Mouse (Mus musculus) Muller cell, postnatal 12 days (primary cell): ENCODE measurements at regions not wholly inside any gene's neighbourhood (a gene's known extent, or its start where the extent isn't known, plus 50 kb on each side); places are given as distances from the start of the nearest gene placed in this dataset.
"Not testable (repeated sequence)": the region's sequence is repeated elsewhere in the genome, so short reads cannot be mapped to it uniquely, and the experiment has no call there.

ENCODE experiments used
- DNase-seq: peaks from one replicate; pipeline ENCODE4 v3.0.0-alpha.2; 2015; ENCODE audit errors: inconsistent ontology term

DNA sequence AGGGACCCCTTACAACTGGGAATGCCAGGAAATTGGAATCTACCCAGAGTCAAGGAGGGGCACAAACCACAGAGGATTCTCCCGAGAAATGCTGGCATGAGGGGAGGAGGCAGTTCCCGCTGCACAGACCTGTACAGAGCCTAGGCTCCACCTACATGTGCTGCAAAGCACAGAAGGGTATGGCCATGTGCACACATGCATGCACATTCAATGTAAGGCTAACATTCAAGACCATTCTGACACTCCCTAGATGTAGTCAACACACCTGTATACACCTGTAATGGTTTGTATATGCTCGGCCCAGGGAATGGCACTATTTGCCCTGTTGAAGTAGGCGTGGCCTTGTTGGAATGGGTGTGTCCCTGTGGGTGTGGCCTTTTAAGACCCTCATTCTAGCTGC, 238.0 kb downstream of the Prex1 start:
- DNase-seq: no peak

DNA sequence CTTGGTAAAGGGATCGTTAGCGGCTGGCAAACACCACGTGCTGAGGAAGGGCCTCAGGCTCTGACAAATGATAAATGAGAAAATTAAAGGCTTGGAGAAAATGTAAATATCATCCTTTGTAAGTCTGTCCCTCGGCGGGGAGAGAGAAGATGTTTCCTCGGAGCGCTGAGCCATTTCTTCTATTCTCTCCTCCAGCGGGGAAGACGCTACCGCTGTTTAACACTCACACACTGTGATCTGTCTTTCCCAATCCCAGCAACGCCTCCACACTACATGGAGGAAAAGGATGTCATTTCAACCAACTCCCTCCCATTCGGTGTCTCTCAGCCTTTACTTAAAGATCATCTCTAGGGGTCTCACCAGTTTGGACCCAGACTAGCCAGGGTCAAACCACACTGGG, 239.0 kb downstream of the Prex1 start:
- DNase-seq: no peak

DNA sequence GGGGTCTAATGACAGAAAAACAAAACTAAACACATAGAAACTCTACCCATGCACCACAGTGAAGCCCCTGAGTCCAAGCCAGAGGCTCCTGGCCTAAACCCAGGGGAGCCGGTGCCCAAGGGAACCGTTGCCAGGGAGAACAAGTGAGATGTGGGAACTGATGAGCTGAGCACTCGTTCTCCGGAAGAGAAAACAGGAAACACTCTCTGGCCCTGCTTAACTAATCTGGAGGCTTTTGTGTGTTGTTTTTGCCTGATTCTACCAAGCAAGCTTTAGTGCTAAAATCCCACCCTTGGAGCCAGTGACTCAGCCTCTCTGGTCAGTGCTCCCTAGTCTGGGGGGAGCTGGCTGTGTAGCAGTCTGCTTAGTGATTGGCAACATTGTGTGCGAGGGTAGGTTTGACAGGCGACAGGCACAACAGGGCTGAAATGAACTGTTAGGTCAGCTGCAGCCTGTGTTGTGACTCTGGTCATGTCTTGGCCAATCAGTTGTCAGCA, 242.3 kb downstream of the Prex1 start:
- DNase-seq: peak; percentile 36

- no peak for DNase-seq
Measured at GRCm38 (mm10) chr2:166469046-166469593, 244.5 kb downstream of the Prex1 start.

DNA sequence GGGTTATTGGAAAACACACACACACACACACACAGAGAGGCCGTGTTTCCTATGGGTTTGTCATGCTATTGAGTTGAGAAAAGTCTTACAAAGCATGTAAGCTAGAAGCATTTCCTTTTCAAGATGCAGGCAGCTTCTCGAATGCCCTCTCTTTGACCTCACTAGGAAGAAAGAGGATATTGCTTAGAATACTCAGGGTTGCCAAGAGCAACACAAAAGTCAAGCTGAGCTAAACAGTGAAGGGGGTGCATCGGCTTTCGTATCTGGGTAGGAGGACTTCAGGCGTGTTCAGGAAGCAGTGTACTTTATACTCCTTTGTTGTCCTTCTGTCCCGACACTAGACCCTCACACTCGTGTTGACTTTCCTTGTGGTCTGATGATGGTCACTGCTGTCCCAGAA, 246.5 kb downstream of the Prex1 start:
- DNase-seq: no peak

GRCm38 (mm10) chr2:166465531-166465930, 248.1 kb downstream of the Prex1 start:
- DNase-seq: no peak

DNA sequence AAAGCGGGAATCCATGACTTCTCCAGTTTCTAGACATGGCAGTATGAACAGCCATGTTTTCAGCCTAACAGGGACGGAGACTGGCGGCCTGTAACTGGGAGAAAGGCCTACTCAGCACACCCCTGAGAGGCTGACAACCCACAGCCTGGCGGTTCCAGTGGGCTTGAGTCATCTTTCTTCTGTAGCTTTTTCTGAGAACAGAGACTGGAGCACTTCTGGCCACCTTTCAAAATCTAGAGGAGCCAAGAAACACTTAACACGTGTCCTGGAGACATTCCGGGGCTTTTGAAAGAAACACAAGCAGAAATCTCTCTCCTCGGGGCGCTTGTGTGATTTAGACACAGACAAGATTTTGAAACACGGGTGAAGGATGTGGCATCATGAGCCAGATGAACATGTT, 250.1 kb downstream of the Prex1 start:
- DNase-seq: peak; percentile 30

DNA sequence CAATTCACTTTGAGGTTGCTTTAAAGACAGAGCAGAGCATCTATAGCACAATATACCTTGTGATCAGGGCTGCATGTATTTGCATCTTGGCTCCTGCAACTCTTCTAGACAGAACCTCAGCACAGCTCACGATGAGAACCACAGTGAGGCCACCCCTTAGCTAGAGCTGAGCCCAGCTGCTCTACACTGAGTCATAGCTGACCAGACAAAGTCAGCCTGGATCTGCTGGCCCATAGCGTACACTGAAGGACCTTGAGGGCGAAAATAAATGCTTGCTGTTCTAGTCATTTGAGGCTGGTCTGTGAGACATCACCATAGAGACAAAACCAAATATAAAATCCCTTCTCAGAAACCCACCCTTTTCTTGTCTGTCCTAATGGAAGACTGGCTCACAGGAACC, 251.7 kb downstream of the Prex1 start:
- DNase-seq: peak; percentile 35

- no peak for DNase-seq
Measured at GRCm38 (mm10) chr2:166461103-166461502, 252.5 kb downstream of the Prex1 start.

- no peak for DNase-seq
Measured at GRCm38 (mm10) chr2:166459955-166460354, 253.7 kb downstream of the Prex1 start.

GRCm38 (mm10) chr2:166458953-166459352, 254.7 kb downstream of the Prex1 start:
- DNase-seq: no peak

DNA sequence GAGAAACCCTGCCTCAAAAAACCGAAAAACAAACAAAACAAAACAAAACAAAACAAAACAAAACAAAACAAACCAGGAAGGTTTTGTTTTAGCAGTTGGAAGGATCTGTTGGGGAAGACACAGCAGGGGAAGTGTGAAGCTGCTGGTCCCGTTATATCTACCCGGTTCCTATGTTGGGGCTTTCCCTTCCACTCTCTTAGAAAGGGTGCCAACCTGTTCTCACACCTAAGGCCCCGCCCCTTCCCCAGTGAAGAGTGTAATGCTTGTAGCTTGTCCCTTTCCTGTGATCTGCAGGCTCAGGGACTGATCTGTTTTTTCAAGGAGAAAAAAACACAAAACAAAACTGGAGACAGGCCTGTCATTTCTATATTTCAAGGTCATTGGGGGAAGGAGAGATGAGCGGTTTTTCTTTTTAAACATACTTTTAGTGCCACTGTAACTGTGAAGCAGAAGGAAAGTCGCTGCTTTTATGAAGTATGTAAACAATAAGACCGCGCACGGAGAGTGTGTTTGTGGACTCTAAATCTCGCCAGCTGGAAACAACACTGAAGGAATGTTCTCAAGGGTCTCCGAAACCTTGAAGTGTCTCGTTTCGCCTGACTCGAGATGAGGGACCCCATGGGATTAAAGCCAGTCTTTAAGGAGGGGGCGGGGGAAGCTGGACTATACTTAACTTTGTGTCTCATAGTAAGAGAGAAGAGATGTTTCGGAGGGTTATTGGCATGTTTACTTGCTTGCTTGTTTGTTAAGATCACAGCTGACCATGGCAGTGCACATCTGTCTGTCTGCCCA, 256.1 kb downstream of the Prex1 start:
- DNase-seq: no peak

GRCm38 (mm10) chr2:166454160-166454888, 259.3 kb downstream of the Prex1 start:
- DNase-seq: peak; percentile 48

- DNase-seq: no peak
Measured at GRCm38 (mm10) chr2:166450964-166451363, 262.7 kb downstream of the Prex1 start.

DNA sequence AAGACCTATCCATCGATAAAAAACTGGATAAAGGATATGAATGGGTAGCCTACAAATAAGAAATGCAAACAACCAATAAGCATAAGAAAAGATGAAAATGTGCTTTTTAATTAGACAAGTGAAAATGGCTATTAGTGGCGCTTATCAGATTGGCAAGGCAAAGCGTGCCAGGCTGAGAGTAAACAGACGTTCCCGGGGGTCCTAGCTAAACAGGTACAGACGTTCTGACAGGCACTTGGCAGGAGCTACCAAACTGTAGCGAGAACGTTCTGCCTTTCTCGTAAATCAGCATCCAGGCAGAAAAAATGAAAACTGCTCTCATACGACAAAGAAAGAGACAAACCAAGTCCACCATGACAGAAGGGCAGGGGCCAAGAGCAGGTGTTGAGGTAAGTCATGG, 263.3 kb downstream of the Prex1 start:
- DNase-seq: no peak

DNA sequence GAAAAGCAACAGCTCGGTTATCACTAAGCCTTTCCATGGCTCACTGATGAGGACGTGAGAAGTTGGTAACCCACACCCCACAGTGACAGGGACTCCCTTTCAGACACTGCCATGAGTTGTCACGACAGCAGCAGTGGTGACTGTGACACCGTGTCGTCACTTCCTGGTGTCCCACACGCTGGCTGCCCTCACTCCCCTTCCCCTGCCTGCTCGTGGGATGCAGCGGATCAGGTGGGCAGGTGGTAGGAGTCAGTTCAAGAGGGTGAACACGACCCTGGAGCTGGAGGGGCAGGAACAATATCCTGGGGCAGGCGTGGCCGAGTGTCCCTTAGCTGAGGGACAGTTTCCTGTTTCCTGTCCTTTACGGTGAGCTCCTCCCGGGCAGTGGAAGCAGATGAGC, 264.9 kb downstream of the Prex1 start:
- no peak for DNase-seq

- peak; percentile 85 for DNase-seq
Measured at GRCm38 (mm10) chr2:166448161-166448560, 265.5 kb downstream of the Prex1 start.

- DNase-seq: no peak
Measured at GRCm38 (mm10) chr2:166446536-166446935, 267.1 kb downstream of the Prex1 start.

DNA sequence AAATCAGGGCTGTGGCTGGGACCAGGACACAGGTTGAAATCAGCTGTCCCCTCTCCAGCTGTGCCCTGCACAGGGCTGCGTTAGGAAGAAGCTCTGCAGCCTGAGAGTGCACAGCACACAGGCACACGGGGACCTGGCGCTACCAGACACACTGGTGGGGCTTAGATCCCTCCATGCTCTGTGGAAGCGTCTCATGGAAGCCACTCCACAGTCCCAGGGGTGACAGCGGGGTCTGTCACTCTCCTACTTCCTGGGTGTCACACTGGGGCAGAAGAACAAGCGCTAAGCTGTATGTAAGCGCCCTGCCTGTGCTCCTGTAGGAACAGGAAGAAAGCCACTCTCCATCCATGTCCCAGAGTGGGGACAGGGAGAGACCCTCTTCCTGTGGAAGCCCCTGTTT, 267.8 kb downstream of the Prex1 start:
- DNase-seq: not testable (repeated sequence)

DNA sequence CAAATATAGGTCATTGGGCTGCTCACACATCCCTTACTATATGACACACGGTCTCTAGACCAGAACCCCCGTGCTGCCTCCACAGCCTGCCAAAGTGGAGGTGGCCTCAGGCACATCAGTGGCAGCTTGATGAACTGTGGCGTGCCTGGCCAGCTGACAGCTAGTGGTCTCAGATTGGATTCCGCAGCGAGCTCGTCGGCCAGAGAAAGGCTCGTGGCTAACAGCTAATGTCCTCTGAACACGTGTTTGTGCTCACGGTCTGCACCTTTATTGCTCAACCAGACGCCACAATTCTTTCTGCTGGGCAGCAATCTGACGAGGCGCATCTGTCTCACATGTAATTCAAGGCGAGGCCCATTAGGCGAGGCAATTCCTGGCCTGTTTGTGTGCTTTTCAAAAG, 270.6 kb downstream of the Prex1 start:
- peak; percentile 73 for DNase-seq

DNA sequence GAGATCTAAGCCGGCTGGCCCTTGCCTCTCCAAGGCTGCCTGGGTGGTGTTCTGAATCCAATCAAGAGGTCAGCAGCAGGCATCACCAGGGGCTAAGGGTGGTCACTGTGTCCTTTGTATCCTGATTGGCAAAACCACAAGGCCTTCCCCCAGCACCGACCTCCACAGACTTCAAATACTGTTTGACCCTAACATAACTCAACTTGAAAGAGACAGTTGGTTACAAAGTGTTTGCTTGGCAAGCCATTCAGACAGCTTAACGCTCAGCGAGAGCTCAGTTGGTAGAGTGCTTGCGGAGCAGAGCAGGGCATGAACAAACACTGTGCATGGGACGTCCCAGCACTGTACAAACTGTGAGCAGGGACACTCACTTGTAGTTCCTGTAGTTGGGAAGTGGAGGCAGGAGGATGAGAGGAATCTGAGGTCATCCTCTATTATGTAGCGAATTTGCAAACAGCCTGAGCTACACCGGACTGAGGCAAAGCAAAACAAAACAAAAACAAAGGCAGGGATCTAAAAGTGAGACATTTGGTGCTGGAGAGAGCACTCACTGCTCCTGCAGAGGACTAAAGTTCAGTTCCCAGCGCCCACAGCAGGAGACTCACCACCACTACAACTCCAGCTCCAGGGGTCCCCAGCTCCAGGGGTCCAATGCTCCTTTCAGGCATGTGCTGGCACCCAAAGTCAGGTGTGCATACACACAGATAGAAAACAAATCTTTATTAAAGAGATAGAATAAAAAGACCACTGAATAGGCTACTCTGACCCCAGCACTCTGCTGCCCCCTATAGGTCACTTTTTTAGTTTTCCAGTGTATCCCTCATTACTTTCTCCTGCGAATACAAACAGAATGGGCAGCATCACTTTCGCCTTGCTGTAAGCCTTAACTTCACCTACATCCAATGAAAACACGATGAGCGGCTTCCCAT, 273.5 kb downstream of the Prex1 start:
- DNase-seq: no peak

DNA sequence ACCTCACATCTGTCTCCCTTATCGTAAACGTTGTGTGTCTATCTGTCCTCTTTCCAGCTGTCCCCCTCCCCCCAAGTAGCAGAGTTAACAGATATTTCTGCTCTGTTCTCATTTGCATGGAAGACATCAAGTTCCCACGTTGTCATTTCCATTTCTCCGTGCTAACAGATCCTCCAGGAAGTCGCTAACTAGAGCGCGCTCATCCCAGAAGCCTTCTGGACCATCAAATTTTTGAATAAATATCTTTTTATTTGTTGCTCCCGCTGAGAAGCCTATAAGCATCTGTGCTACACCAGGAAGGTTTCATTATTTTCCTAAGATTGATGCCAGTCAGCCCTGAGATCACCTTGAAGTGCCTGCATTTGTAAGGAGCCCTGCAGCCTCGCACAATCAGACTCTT, 275.4 kb downstream of the Prex1 start:
- DNase-seq: no peak
